ENCODE assay signal across 19 mouse cellular contexts in the genomic region with DNA sequence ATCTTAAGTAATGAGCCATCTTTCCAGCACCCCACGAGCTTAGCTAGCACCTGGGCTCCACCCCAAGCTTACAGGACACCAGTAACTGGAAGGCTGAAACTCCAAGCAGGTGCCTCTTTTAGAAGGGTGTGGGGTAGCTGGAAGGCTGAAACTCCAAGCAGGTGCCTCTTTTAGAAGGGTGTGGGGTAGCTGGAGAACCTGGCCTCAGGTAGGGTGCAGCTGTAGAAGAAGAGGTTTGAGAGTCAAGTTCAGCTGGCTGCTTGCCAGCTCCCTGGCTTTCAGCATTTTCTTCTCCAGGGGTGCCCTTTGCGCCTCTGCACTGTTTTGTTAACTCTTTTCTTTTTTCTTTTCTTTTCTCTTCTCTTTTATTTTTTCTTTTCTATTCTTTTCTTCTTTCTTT. TPM values are rescaled to one million over a fixed set of nuclear protein-coding genes. Genes with fewer than 3 reads are reported as not detected.
A peak's percentile ranks its signal among the peaks of the same experiment; 100 is the strongest.
DNase-seq lines count a peak whose midpoint lies in the region; ATAC-seq and TF ChIP-seq lines count a peak whose summit lies in the region.
"Had no signal": no experiment of that assay in that cellular context is flagged by ENCODE, and none has a peak within 500 bp of the region (broad histone marks: within the 10 kb centered on the region; RNA-seq: fewer than 3 reads in every experiment).

No protein-coding gene starts in this region.

- DNase-seq in liver, postnatal 0 days: peak; percentile 33
- peak; percentile 63 for DNase-seq in testis, postnatal 10 days (ENCODE audit: low spot score)
- no peak for DNase-seq in left cerebral cortex, adult 9 months (ENCODE audit: low spot score in 2 of 2)
- no peak for DNase-seq in cerebellum, postnatal 25 days
- DNase-seq: cerebellum, adult 8-10 months; gastrocnemius, postnatal 25 days; heart, postnatal 14 days; layer of hippocampus, adult 9-11 months; midbrain, embryonic 14.5 days; right cerebral cortex, adult 18-20 months had no signal

- no peak overlapping the region for H3K4me3 ChIP-seq in liver, postnatal 0 days (ENCODE audit: low read depth, low read length)
- no peak overlapping the region for H3K4me3 ChIP-seq in liver, embryonic 12.5 days
- no peak overlapping the region for H3K4me3 ChIP-seq in intestine, postnatal 0 days (ENCODE audit: low read depth, low read length)
- no peak overlapping the region for H3K4me3 ChIP-seq in lung, embryonic 15.5 days
- H3K4me3 ChIP-seq: forebrain, embryonic 12.5 days; heart, embryonic 10.5 days; hindbrain, embryonic 15.5 days; limb, embryonic 15.5 days had no signal

- no peak overlapping the region for H3K27ac ChIP-seq in liver, postnatal 0 days (ENCODE audit: low read depth)
- no peak overlapping the region for H3K27ac ChIP-seq in liver, embryonic 12.5 days
- peak overlapping the region; percentile 9; the same call in 1 of the 2 replicates for H3K27ac ChIP-seq in intestine, postnatal 0 days (ENCODE audit: low read depth, low read length)
- peak overlapping the region; percentile 69 for H3K27ac ChIP-seq in lung, embryonic 15.5 days
- H3K27ac ChIP-seq: forebrain, embryonic 12.5 days; heart, embryonic 10.5 days; hindbrain, embryonic 15.5 days; kidney, postnatal 0 days; limb, embryonic 15.5 days had no signal

- H3K27me3 ChIP-seq in liver, postnatal 0 days (ENCODE audit: insufficient read depth, low read length): no peaks in the 10 kb centered on the region
- no peaks in the 10 kb centered on the region for H3K27me3 ChIP-seq in liver, embryonic 12.5 days (replicated peaks)
- no peaks in the 10 kb centered on the region for H3K27me3 ChIP-seq in intestine, postnatal 0 days (replicated peaks; ENCODE audit: control insufficient read depth, insufficient read depth, low read length)
- H3K27me3 ChIP-seq in lung, embryonic 15.5 days: no peaks in the 10 kb centered on the region
- H3K27me3 ChIP-seq: hindbrain, embryonic 15.5 days; limb, embryonic 15.5 days had no signal

- H3K9ac ChIP-seq in liver, postnatal 0 days (replicated peaks): no peak overlapping the region
- H3K9ac ChIP-seq in liver, embryonic 12.5 days: no peak overlapping the region
- no peak overlapping the region for H3K9ac ChIP-seq in intestine, postnatal 0 days (ENCODE audit: low read depth, low read length)
- no peak overlapping the region for H3K9ac ChIP-seq in lung, embryonic 15.5 days
- H3K9ac ChIP-seq: forebrain, embryonic 12.5 days; hindbrain, embryonic 15.5 days; limb, embryonic 15.5 days had no signal

- 60% methylated on average over 2 of the region's 2 CpGs for WGBS in liver, postnatal 0 days (ENCODE audit: insufficient replicate concordance)
- 80% methylated on average over 2 of the region's 2 CpGs for WGBS in liver, embryonic 12.5 days (ENCODE audit: insufficient replicate concordance)
- 57% methylated on average over 2 of the region's 2 CpGs for WGBS in intestine, postnatal 0 days
- WGBS in lung, embryonic 15.5 days: 46% methylated on average over 2 of the region's 2 CpGs

- no peak for TF ChIP-seq EP300 in liver, postnatal 0 days (IDR thresholded peaks at IDR 0.05; ENCODE audit: low read depth)

- no peak overlapping the region for H3K4me2 ChIP-seq in liver, postnatal 0 days (ENCODE audit: low read depth, low read length)
- H3K4me2 ChIP-seq in liver, embryonic 12.5 days: no peak overlapping the region
- no peak overlapping the region for H3K4me2 ChIP-seq in intestine, postnatal 0 days (replicated peaks; ENCODE audit: low read depth)
- no peak overlapping the region for H3K4me2 ChIP-seq in lung, embryonic 15.5 days
- H3K4me2 ChIP-seq: forebrain, embryonic 12.5 days; hindbrain, embryonic 15.5 days; limb, embryonic 15.5 days had no signal

- TF ChIP-seq CTCF in liver, postnatal 0 days (IDR thresholded peaks at IDR 0.05; ENCODE audit: low read depth): no peak
- TF ChIP-seq CTCF in intestine, postnatal 0 days (IDR thresholded peaks at IDR 0.05; ENCODE audit: low read depth): no peak

- peaks cover 9% of the 10 kb centered on the region for H3K4me1 ChIP-seq in liver, postnatal 0 days (ENCODE audit: insufficient read depth)
- H3K4me1 ChIP-seq in liver, embryonic 12.5 days: peaks cover 48% of the 10 kb centered on the region
- H3K4me1 ChIP-seq in intestine, postnatal 0 days (replicated peaks; ENCODE audit: control insufficient read depth, insufficient read depth, low read length): no peaks in the 10 kb centered on the region
- peaks cover 16% of the 10 kb centered on the region; the same call in 1 of the 2 replicates for H3K4me1 ChIP-seq in lung, embryonic 15.5 days
- H3K4me1 ChIP-seq: forebrain, embryonic 12.5 days had no signal

- no peak for ATAC-seq in liver, postnatal 0 days
- no peak for ATAC-seq in liver, embryonic 12.5 days
- peak; percentile 50 for ATAC-seq in intestine, postnatal 0 days
- no peak for ATAC-seq in lung, embryonic 15.5 days (ENCODE audit: borderline replicate concordance, extremely low read depth, low FRiP score, low TSS enrichment)

- H3K36me3 ChIP-seq in liver, postnatal 0 days (replicated peaks; ENCODE audit: insufficient read depth, low read length): no peaks in the 10 kb centered on the region
- peaks cover 14% of the 10 kb centered on the region for H3K36me3 ChIP-seq in liver, embryonic 12.5 days
- peaks cover 4% of the 10 kb centered on the region; the same call in 1 of the 2 replicates for H3K36me3 ChIP-seq in intestine, postnatal 0 days (ENCODE audit: control insufficient read depth, insufficient read depth)
- H3K36me3 ChIP-seq in lung, embryonic 15.5 days: peaks cover 4% of the 10 kb centered on the region; the same call in 1 of the 2 replicates
- H3K36me3 ChIP-seq: forebrain, embryonic 12.5 days; hindbrain, embryonic 15.5 days had no signal

- no peaks in the 10 kb centered on the region for H3K9me3 ChIP-seq in liver, postnatal 0 days (ENCODE audit: low read length)
- H3K9me3 ChIP-seq in liver, embryonic 12.5 days (replicated peaks): no peaks in the 10 kb centered on the region
- no peaks in the 10 kb centered on the region for H3K9me3 ChIP-seq in intestine, postnatal 0 days (ENCODE audit: control insufficient read depth)
- H3K9me3 ChIP-seq in lung, embryonic 15.5 days: no peaks in the 10 kb centered on the region
- H3K9me3 ChIP-seq: G1E; heart, embryonic 10.5 days; hindbrain, embryonic 15.5 days; limb, embryonic 15.5 days had no signal

RNA-seq across cellular contexts. Expression of gene Arfgap3, which starts 18.2 kb away (rescaled TPM):
- 9.6 and 9.9 TPM in 2 replicates for polyA plus RNA-seq in liver, postnatal 0 days (2015; fragmentation: Nextera tagmentation; extraction: Ambion mirVana)
- polyA plus RNA-seq in liver, embryonic 12.5 days (2016; fragmentation: Nextera tagmentation; extraction: Ambion mirVana): 16.2 and 19.9 TPM in 2 replicates
- 119 and 124 TPM in 2 replicates for polyA plus RNA-seq in intestine, postnatal 0 days (2015; fragmentation: Nextera tagmentation; extraction: Ambion mirVana)
- 38.3 and 43.9 TPM in 2 replicates for polyA plus RNA-seq in lung, embryonic 15.5 days (2015; fragmentation: Nextera tagmentation; extraction: Ambion mirVana)

Comparison
In these comparisons a context has a peak if more than half of its experiments do, and no peak if none do; other contexts are left out.
1. DNase-seq: peak in liver, postnatal 0 days (single experiment) and testis, postnatal 10 days (single experiment); none in left cerebral cortex, adult 9 months (0 of 2) and cerebellum, postnatal 25 days (0 of 2).
2. H3K27ac ChIP-seq: peak in intestine, postnatal 0 days (single experiment) and lung, embryonic 15.5 days (single experiment); none in liver, postnatal 0 days (single experiment) and liver, embryonic 12.5 days (single experiment).